8 mouse cellular contexts compared by ENCODE assay signal in the genomic region with DNA sequence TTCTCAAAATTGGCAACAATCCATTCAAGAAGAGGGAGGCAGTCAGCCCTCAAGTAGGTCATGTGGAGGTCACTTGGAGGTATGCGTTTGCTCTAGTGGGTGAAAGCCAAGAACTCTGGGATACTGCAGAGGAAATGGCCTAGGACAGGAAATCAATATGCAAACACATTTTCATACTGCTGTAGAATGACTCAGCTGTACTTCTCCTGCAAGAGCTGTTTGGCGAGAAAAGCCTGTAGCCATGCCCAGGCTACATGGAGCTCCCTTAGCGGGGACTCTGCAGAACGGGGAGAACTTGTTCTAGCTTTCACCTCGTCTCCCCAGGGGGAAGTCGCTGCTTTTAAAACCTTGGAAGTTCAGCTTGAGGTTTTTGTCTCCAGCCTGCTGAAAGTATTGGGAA.
A peak's percentile ranks its signal among the peaks of the same experiment; 100 is the strongest.
DNase-seq lines count a peak whose midpoint lies in the region; ATAC-seq and TF ChIP-seq lines count a peak whose summit lies in the region.

No protein-coding gene starts in this region.

- no peak overlapping the region for H3K4me3 ChIP-seq in embryonic facial prominence, embryonic 15.5 days (replicated peaks)
- H3K4me3 ChIP-seq in intestine, postnatal 0 days (ENCODE audit: low read depth, low read length), result no peak overlapping the region
- H3K4me3 ChIP-seq in midbrain, embryonic 13.5 days (replicated peaks), result no peak overlapping the region

- 44% methylated on average over 6 of the region's 6 CpGs for WGBS in embryonic facial prominence, embryonic 15.5 days
- WGBS in intestine, postnatal 0 days, result 26% methylated on average over 6 of the region's 6 CpGs
- 88% methylated on average over 6 of the region's 6 CpGs for WGBS in midbrain, embryonic 13.5 days

- ATAC-seq in embryonic facial prominence, embryonic 15.5 days (ENCODE audit: insufficient number of reproducible peaks, low FRiP score, low TSS enrichment, low read depth), result 0 out of 2 replicates have a peak, but pooled peaks have one; percentile 47
- ATAC-seq in intestine, postnatal 0 days, result peak; percentile 60; the same call in 1 of the 2 replicates
- ATAC-seq in megakaryocyte progenitor cell, adult 5-6 weeks (replicated peaks; ENCODE audit: poor library complexity), result peak; percentile 52
- ATAC-seq in midbrain, embryonic 13.5 days, result no peak

- no peak overlapping the region for H3K4me2 ChIP-seq in embryonic facial prominence, embryonic 15.5 days (replicated peaks)
- H3K4me2 ChIP-seq in intestine, postnatal 0 days (replicated peaks; ENCODE audit: low read depth), result no peak overlapping the region
- no peak overlapping the region for H3K4me2 ChIP-seq in midbrain, embryonic 13.5 days (replicated peaks)

- H3K9me3 ChIP-seq in embryonic facial prominence, embryonic 15.5 days (replicated peaks), result no peaks in the 10 kb centered on the region
- H3K9me3 ChIP-seq in intestine, postnatal 0 days (ENCODE audit: control insufficient read depth), result no peaks in the 10 kb centered on the region
- H3K9me3 ChIP-seq in midbrain, embryonic 13.5 days, result no peaks in the 10 kb centered on the region

- no peaks in the 10 kb centered on the region for H3K27me3 ChIP-seq in embryonic facial prominence, embryonic 15.5 days
- H3K27me3 ChIP-seq in intestine, postnatal 0 days (replicated peaks; ENCODE audit: control insufficient read depth, insufficient read depth, low read length), result no peaks in the 10 kb centered on the region
- no peaks in the 10 kb centered on the region for H3K27me3 ChIP-seq in midbrain, embryonic 13.5 days

- peak overlapping the region; percentile 71 for H3K27ac ChIP-seq in embryonic facial prominence, embryonic 15.5 days (replicated peaks)
- no peak overlapping the region for H3K27ac ChIP-seq in intestine, postnatal 0 days (ENCODE audit: low read depth, low read length)
- H3K27ac ChIP-seq in midbrain, embryonic 13.5 days, result no peak overlapping the region

- H3K9ac ChIP-seq in embryonic facial prominence, embryonic 15.5 days, result no peak overlapping the region
- no peak overlapping the region for H3K9ac ChIP-seq in intestine, postnatal 0 days (ENCODE audit: low read depth, low read length)
- H3K9ac ChIP-seq in midbrain, embryonic 13.5 days (replicated peaks), result no peak overlapping the region

- no peak for TF ChIP-seq CTCF in intestine, postnatal 0 days (IDR thresholded peaks at IDR 0.05; ENCODE audit: low read depth)

- H3K36me3 ChIP-seq in embryonic facial prominence, embryonic 15.5 days, result peaks cover 22% of the 10 kb centered on the region; the same call in 1 of the 2 replicates
- peaks cover 19% of the 10 kb centered on the region for H3K36me3 ChIP-seq in intestine, postnatal 0 days (ENCODE audit: control insufficient read depth, insufficient read depth)
- peaks cover 29% of the 10 kb centered on the region for H3K36me3 ChIP-seq in midbrain, embryonic 13.5 days

- H3K4me1 ChIP-seq in embryonic facial prominence, embryonic 15.5 days, result peaks cover 44% of the 10 kb centered on the region
- H3K4me1 ChIP-seq in intestine, postnatal 0 days (replicated peaks; ENCODE audit: control insufficient read depth, insufficient read depth, low read length), result peaks cover 2% of the 10 kb centered on the region; the same call in 1 of the 2 replicates
- H3K4me1 ChIP-seq in midbrain, embryonic 13.5 days (replicated peaks), result peaks cover 10% of the 10 kb centered on the region

- peak; percentile 30 to 33 for DNase-seq in left cerebral cortex, adult 18-20 months (ENCODE audit: low spot score in 2 of 2)
- no peak for DNase-seq in left cerebral cortex, adult 8-10 months (ENCODE audit: low spot score in 2 of 2)
- no peak for DNase-seq in adrenal gland, adult 8-10 months
- DNase-seq in adrenal gland, postnatal 4 days (ENCODE audit: low spot score in 2 of 2), result no peak

Comparison
In these comparisons a context has a peak if more than half of its experiments do, and no peak if none do; other contexts are left out.
1. DNase-seq: peak in left cerebral cortex, adult 18-20 months (2 of 2); none in left cerebral cortex, adult 8-10 months (0 of 2), adrenal gland, adult 8-10 months (single experiment) and adrenal gland, postnatal 4 days (0 of 2).